Mouse (Mus musculus) intestine, embryonic 14.5 days (tissue): ENCODE measurements around the gene Gm9958. TPM values are rescaled to one million over a fixed set of nuclear protein-coding genes. Genes with fewer than 3 reads are reported as not detected.

Experiments used
- ATAC-seq: fragments of 200-750 bp; cut with Nextera tagmentation; replicated peaks from 2 replicates; pipeline ENCODE4 v1.8.0; 2017; ENCODE audit warnings: low read depth, moderate number of reproducible peaks, moderate TSS enrichment, moderate library complexity; ENCODE audit not compliant: low FRiP score, low TSS enrichment
- DNase-seq: peaks from one replicate; pipeline ENCODE4 v3.0.0-alpha.2; 2018; ENCODE audit warnings: low spot score
- H3K27ac ChIP-seq: fragments of 300-500 bp; sonication (generic); 2 replicates; pipeline ENCODE4 v1.5.1; 2014; ENCODE audit warnings: low read depth, mild to moderate bottlenecking, control low read depth
- H3K27me3 ChIP-seq: fragments of 300-500 bp; sonication (generic); replicated peaks from 2 replicates; pipeline ENCODE4 v1.6.1; 2014; ENCODE audit warnings: low read length, control low read depth; ENCODE audit not compliant: control insufficient read depth, insufficient read depth
- H3K36me3 ChIP-seq: fragments of 300-500 bp; sonication (generic); 2 replicates; pipeline ENCODE4 v1.6.1; 2014; ENCODE audit warnings: low read length, control low read depth; ENCODE audit not compliant: control insufficient read depth, insufficient read depth
- H3K4me1 ChIP-seq: fragments of 300-500 bp; sonication (generic); replicated peaks from 2 replicates; pipeline ENCODE4 v1.6.1; 2014; ENCODE audit warnings: low read length, control low read depth, mixed read lengths; ENCODE audit not compliant: control insufficient read depth, insufficient read depth
- H3K4me2 ChIP-seq: fragments of 300-500 bp; sonication (generic); 2 replicates; pipeline ENCODE4 v1.6.1; 2014; ENCODE audit warnings: low read length
- H3K4me3 ChIP-seq: fragments of 300-500 bp; sonication (generic); 2 replicates; pipeline ENCODE4 v1.5.1; 2014; ENCODE audit warnings: low read depth, low read length, control low read depth, mixed read lengths
- H3K9ac ChIP-seq: fragments of 300-500 bp; sonication (generic); 2 replicates; pipeline ENCODE4 v1.6.1; 2014; ENCODE audit warnings: mild to moderate bottlenecking, low read length
- H3K9me3 ChIP-seq: fragments of 300-500 bp; sonication (generic); 2 replicates; pipeline ENCODE4 v1.6.1; 2016; ENCODE audit warnings: low read length, control low read depth; ENCODE audit not compliant: control insufficient read depth
- WGBS: fragments of 180-500 bp; shearing (Covaris S2); extraction: QIAGEN DNeasy Blood & Tissue Kit; methylation state at CpG from one replicate; pipeline ENCODE4 v1.1.7; 2014; 5-methylcytosine and 5-hydroxymethylcytosine counted together
- polyA plus RNA-seq: library from polyadenylated mRNA; unstranded; fragments of >200 nt; fragmentation: Nextera tagmentation; extraction: Ambion mirVana; gene quantifications from 2 replicates; pipeline ENCODE4 v1.2.1, GENCODE M21; 2014

The Gm9958 gene
- polyA plus RNA-seq, result 5.0 and 5.2 TPM in 2 replicates

DNA sequence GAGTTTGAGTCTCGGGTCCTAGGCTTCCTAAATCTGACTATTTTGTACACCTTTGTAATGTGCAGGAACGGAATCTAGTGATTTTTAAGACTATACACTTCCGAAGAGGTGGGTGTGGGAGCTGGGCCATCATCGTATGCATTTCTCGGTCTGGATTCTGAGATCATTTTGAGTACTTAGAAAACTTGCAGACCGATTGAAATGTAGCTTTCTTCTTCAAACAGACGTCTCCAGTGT, at the start of gene Gm9958:
Gene Gm9958, plus strand, starts transcription at position 138 of the 237 bp plus-strand sequence.
- DNase-seq, result no peak
- no peaks in the 10 kb centered on the region for H3K9me3 ChIP-seq
- under 1% methylated on average over 7 of the region's 7 CpGs for WGBS
- peak within 1 kb of the TSS; percentile 97 for H3K4me3 ChIP-seq
- H3K27ac ChIP-seq, result peak within 1 kb of the TSS; percentile 99
- H3K36me3 ChIP-seq, result 0 out of 2 replicates have a peak, but pooled peaks cover 6% of the 10 kb centered on the region
- H3K27me3 ChIP-seq, result no peaks in the 10 kb centered on the region
- no peak for ATAC-seq
- H3K4me2 ChIP-seq, result peak within 1 kb of the TSS; percentile 77
- peaks cover 17% of the 10 kb centered on the region for H3K4me1 ChIP-seq
- peak within 1 kb of the TSS; percentile 97 for H3K9ac ChIP-seq

DNA sequence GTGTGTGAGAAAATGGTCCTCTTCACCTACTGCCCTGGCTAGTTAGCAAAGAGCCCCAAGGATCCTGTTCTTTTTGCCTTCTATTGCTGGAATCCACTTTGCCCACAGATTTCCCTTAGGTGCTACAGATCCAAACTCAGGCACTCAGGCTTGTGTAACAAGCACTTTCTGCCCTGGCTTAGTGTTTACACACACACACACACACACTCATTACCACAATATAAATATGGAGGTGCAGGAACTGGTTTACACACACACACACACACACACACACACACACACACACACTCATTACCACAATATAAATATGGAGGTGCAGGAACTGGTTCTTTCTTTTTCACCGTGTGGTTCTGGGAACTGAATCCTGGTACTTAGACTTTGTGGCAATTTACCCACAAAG, 35.9 kb upstream of the Gm9958 start:
- H3K4me1 ChIP-seq, result no peaks in the 10 kb centered on the region
- no peak overlapping the region for H3K4me2 ChIP-seq
- ATAC-seq (no peak), DNase-seq (no peak)
- H3K27ac ChIP-seq, result no peak overlapping the region
- 86% methylated on average over 1 of the region's 1 CpGs for WGBS
- H3K9ac ChIP-seq, result no peak overlapping the region
- H3K9me3 ChIP-seq, result no peaks in the 10 kb centered on the region
- no peaks in the 10 kb centered on the region for H3K27me3 ChIP-seq
- H3K4me3 ChIP-seq, result no peak overlapping the region
- H3K36me3 ChIP-seq, result no peaks in the 10 kb centered on the region

DNA sequence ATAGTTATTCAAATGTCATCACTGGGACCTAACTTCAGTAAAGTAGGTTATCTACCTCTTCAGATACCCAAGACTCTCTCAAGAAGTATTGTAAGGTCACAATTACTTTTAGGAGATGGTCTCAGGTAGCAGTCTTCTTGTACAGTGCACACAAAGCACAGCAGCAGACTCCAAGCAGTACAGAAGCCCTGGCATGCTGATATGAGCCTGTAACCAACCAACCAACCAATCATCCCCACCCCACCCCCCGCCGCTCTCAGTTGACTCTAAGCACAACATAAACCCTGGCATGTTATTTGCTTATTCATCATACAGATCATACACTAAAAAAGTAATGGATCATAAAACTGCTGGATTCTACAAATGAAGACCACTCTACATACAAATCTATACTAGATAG, 34.5 kb upstream of the Gm9958 start:
- ATAC-seq (no peak), DNase-seq (no peak)
- no peak overlapping the region for H3K9ac ChIP-seq
- no peaks in the 10 kb centered on the region for H3K4me1 ChIP-seq
- no peak overlapping the region for H3K4me2 ChIP-seq
- no peak overlapping the region for H3K27ac ChIP-seq
- no peaks in the 10 kb centered on the region for H3K9me3 ChIP-seq
- H3K4me3 ChIP-seq, result no peak overlapping the region
- WGBS, result 94% methylated on average over 2 of the region's 2 CpGs
- H3K27me3 ChIP-seq, result no peaks in the 10 kb centered on the region
- no peaks in the 10 kb centered on the region for H3K36me3 ChIP-seq

DNA sequence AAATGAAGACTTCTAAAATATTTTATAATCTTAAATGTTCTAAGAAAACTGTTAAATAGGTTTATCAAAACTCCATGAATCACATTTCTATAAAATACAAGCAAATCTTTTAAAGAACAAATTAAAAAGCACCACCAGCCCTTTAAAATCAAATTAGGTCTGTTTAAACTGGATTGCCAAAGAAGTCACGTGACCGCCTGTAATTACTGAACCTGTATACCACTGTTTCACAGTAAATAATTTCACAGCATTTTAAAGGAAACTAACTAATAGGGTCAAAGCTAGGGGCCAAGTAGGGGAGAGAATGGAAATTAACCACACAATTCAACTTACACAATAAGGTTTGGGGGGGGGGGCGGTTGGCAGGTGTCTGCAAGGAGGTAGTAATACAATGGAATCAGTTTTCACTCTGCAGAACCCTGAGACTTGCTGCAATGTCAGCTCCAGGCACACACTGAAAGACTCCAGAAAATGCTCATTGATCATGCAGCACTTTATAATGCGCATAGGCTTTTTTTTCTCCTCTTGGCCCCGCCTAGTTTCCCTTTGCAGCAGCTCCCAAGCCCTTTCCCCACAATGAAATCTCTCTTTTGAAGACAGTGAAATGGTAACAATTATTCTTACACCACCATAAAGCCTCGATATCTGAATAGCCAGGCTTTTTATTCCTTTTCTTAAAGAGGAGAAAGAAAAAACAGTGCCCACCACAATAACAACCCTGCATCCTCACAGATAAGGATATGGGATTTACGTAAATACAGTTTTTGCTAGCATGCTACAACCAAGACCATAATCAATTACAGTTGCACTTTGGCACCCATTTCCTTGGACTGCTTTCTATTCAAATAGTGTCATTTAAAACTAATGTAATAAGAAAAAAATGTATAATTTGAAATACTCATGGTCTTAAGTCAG, 28.6 kb upstream of the Gm9958 start:
- no peak for ATAC-seq
- 80% methylated on average over 7 of the region's 7 CpGs for whole genome bisulfite sequencing
- no peaks in the 10 kb centered on the region for H3K27me3 ChIP-seq

DNA sequence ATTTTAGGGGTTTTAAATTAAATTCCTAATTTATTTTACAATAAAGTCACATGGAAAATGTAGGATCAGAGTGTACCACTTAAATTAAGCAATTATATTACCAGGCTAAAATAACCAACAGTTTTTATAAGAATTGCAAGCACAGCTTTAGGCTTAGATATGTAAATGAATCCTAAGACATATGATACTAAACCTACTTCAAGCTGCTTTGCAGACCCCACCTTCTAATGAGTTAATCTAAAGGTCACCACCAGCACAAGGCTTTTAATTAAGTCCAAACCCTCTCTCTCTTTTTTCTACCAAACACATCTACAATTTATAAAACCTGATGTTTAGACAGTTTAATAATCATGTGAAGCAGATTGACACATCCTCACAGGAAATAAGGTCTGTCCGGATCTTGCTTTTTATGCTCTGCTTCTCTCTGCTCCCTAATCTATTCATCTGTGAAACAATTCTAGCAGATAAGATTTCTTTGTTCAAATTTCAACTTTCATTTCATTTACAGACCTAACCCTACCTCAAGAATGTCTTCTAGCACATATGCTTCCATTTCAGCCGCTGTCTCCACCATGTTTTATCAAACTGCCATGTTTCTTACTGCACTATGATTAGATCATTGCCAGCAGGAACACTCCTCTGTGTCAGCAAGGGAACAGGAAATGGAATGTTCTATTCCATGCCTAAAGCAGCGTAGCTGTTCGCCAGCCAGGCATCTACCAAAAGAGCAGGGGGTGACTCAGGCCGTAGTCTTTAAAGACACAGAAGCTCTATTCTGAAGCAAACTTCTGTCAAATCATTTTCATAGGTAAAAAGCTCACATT, 27.7 kb upstream of the Gm9958 start:
- Histone ChIP-seq H3K4me1 (no peaks in the 10 kb centered on the region; the same call in 1 of the 2 replicates), H3K27ac (no peak overlapping the region), H3K4me3 (peak overlapping the region; percentile 6; the same call in 1 of the 2 replicates), H3K4me2 (peak overlapping the region; percentile 13; the same call in 1 of the 2 replicates), H3K27me3 (no peaks in the 10 kb centered on the region), H3K9me3 (no peaks in the 10 kb centered on the region), H3K9ac (no peak overlapping the region), H3K36me3 (no peaks in the 10 kb centered on the region)
- DNase-seq (no peak), ATAC-seq (no peak)
- WGBS, result 44% methylated on average over 5 of the region's 5 CpGs

More for the DNA sequence above, 28.6 kb upstream of the Gm9958 start:
- Histone ChIP-seq H3K27ac (no peak overlapping the region), H3K4me1 (no peaks in the 10 kb centered on the region; the same call in 1 of the 2 replicates), H3K4me2 (no peak overlapping the region), H3K9me3 (no peaks in the 10 kb centered on the region), H3K36me3 (no peaks in the 10 kb centered on the region), H3K4me3 (no peak overlapping the region), H3K9ac (no peak overlapping the region)
- no peak for DNase-seq

DNA sequence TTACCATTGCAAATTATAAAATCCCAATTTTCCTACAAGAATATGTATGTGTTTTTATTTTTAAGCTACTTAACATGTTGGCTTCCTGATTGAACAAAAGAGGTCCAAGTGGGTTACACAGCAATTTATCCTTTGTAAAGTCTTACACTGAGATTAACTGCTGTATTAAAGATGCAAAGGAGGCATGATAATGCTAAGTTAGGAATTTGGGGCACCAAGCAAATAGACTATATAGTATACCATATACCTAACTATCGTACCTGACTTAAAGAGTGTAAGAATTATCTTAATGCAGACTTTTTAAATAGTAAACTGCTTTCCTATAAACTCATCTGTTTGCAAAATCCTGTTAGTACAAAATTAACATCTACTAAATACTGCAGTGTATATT, 27.1 kb upstream of the Gm9958 start:
- peak overlapping the region; percentile 13; the same call in 1 of the 2 replicates for H3K4me2 ChIP-seq
- 93% methylated on average over 1 of the region's 1 CpGs for WGBS
- H3K4me3 ChIP-seq, result no peak overlapping the region

DNA sequence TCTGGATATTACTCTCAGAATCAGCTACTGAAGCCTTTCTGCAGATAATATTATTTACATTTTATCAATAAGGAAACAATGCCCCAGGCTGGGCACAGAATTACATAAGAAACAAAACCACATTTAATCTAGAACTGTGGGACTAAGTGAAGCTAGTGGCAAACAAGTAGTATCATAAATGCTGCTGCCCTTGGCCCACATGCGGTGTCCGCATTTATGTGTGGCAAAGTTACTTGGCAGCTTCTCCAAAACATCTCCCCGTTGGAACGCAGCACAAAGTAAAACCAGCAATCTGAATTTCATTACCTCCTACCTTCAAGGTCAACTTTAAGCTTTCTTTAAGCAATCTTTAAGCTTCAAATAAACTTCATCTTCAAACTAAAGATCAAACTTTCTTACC, 26.2 kb upstream of the Gm9958 start:
- Histone ChIP-seq H3K4me2 (no peak overlapping the region), H3K27ac (no peak overlapping the region), H3K9me3 (no peaks in the 10 kb centered on the region), H3K27me3 (no peaks in the 10 kb centered on the region), H3K4me1 (no peaks in the 10 kb centered on the region; the same call in 1 of the 2 replicates), H3K36me3 (no peaks in the 10 kb centered on the region), H3K4me3 (no peak overlapping the region), H3K9ac (no peak overlapping the region)
- whole genome bisulfite sequencing, result 72% methylated on average over 4 of the region's 4 CpGs
- no peak for DNase-seq
- ATAC-seq, result no peak

More for the DNA sequence above, 27.1 kb upstream of the Gm9958 start:
- Histone ChIP-seq H3K9me3 (no peaks in the 10 kb centered on the region), H3K27me3 (no peaks in the 10 kb centered on the region), H3K9ac (no peak overlapping the region), H3K4me1 (no peaks in the 10 kb centered on the region; the same call in 1 of the 2 replicates), H3K36me3 (no peaks in the 10 kb centered on the region), H3K27ac (no peak overlapping the region)
- DNase-seq, result no peak
- no peak for ATAC-seq

DNA sequence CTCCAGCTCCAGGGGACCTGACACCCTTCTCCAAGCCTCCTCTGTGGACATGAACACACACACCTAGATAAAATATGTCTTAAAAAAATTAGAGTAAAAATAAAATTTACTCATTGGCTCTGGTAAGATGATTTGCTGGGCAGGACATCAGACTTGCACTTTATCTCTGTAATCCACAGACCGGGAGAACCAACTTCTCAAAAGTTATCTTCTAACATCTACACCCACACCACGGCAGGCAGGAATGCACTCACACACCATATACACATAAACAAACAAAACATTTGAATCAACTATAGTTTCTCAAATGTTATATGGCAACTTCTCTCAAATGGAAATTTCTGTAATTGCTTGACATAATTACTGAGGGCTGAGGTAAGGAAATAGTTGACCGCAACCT, 20.1 kb upstream of the Gm9958 start:
- H3K4me3 ChIP-seq, result no peak overlapping the region
- DNase-seq (no peak), ATAC-seq (no peak)
- WGBS, result 93% methylated on average over 3 of the region's 3 CpGs
- no peaks in the 10 kb centered on the region; the same call in 1 of the 2 replicates for H3K4me1 ChIP-seq
- H3K4me2 ChIP-seq, result no peak overlapping the region
- no peak overlapping the region for H3K27ac ChIP-seq
- peaks cover 4% of the 10 kb centered on the region; the same call in 1 of the 2 replicates for H3K36me3 ChIP-seq
- no peak overlapping the region for H3K9ac ChIP-seq
- H3K27me3 ChIP-seq, result no peaks in the 10 kb centered on the region
- H3K9me3 ChIP-seq, result no peaks in the 10 kb centered on the region
